Mouse (Mus musculus): ENCODE measurements around the gene Rab6a. TPM values are rescaled to one million over a fixed set of nuclear protein-coding genes. Genes with fewer than 3 reads are reported as not detected.
A peak's percentile ranks its signal among the peaks of the same experiment; 100 is the strongest.

Gene Rab6a
- polyA plus RNA-seq, 1 experiment from 2014 or later, result 126 TPM

DNA sequence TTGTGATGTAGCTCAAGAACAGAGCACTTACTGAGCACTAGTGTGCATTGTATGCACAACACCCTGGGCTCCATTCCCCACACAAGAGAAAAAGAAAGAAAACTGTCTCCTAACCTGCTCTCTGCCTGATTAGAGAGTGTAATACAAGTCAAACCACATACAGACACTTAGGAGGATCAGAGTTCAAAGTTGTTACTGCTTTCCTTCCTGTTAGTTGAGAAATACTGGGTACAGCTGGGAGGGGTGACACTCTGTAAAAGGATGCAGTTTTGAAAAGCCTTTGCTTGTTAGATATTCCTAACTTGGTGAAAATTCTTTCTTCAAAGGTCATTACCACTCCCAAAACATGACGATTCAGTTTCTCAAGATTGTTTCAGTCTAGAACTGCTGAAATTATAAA is 17.4 kb upstream of the Rab6a start:
- H3K4me1 ChIP-seq, result no peaks in the 10 kb centered on the region
- H3K4me2 ChIP-seq (replicated peaks), result no peak overlapping the region
- H3K36me3 ChIP-seq, result no peaks in the 10 kb centered on the region
- H3K27me3 ChIP-seq, result no peaks in the 10 kb centered on the region
- no peak overlapping the region for H3K27ac ChIP-seq
- no peak overlapping the region for H3K4me3 ChIP-seq
- no peak for ATAC-seq (ENCODE audit: insufficient number of reproducible peaks, insufficient read depth, low FRiP score, low TSS enrichment)
- no peak overlapping the region for H3K9ac ChIP-seq
- H3K9me3 ChIP-seq, result no peaks in the 10 kb centered on the region
- WGBS, result 65% methylated on average over 1 of the region's 1 CpGs

DNA sequence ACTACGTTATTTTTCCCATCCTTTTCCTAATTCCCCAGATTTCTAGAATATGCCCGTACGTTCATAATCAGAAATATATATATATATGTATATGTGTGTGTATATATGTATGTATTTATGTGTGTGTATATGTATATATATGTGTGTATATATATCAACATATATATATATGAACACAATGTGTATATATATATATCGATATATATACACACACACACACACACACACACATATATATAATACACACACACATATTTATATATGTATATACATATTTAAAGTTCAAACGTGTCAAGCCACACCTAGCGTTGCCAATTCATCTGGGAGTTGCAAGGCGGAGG is 16.7 kb upstream of the Rab6a start:
- peak overlapping the region; percentile 52 for H3K4me3 ChIP-seq
- H3K9me3 ChIP-seq, result no peaks in the 10 kb centered on the region
- 41% methylated on average over 7 of the region's 7 CpGs for WGBS
- no peaks in the 10 kb centered on the region for H3K4me1 ChIP-seq
- no peaks in the 10 kb centered on the region for H3K27me3 ChIP-seq
- peak overlapping the region; percentile 48; the same call in 1 of the 2 replicates for H3K9ac ChIP-seq
- H3K27ac ChIP-seq, result peak overlapping the region; percentile 75
- peak overlapping the region; percentile 56 for H3K4me2 ChIP-seq (replicated peaks)
- ATAC-seq (ENCODE audit: insufficient number of reproducible peaks, insufficient read depth, low FRiP score, low TSS enrichment), result 0 out of 2 replicates have a peak, but pooled peaks have one; percentile 29
- H3K36me3 ChIP-seq, result no peaks in the 10 kb centered on the region

DNA sequence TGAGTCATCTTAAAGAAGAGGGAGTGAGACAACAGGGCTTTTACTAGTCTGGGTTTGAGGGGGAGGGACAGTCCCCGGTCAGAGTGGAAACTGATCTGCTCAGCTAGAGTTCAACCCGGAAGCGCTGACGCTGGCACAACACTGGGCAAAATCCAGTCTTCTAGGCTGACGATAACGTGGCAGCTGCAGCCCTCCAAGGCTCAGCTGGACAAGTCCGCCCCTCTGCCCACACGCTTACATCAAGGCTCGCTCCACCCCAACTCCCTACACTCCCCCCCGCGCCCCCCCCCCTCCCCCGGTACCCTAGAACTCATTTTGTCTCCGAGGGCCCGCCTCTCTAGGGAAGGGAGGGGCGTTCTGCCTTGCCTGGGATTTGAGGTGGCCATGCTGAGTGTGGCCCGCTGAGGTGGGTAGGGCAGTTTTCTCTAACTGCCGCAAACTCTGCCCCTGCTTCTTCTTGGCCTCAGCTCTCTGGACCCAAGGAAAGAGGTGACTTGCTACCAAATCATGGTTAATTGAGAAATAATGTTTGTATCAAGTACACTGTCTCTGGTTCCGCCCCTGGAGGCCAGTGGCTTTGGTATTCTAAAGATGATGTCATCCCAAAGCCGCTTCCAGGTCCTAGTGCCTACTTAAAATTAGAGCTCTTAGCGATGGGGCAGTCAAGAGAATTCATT is 16.2 kb upstream of the Rab6a start:
- H3K36me3 ChIP-seq, result no peaks in the 10 kb centered on the region
- 2% methylated on average over 19 of the region's 20 CpGs for WGBS
- peak overlapping the region; percentile 48 for H3K9ac ChIP-seq
- peak overlapping the region; percentile 56 for H3K4me2 ChIP-seq (replicated peaks)
- no peaks in the 10 kb centered on the region for H3K9me3 ChIP-seq
- H3K4me3 ChIP-seq, result peak overlapping the region; percentile 52
- H3K27me3 ChIP-seq, result no peaks in the 10 kb centered on the region
- peak overlapping the region; percentile 75 for H3K27ac ChIP-seq
- peak; percentile 91 for ATAC-seq (ENCODE audit: insufficient number of reproducible peaks, insufficient read depth, low FRiP score, low TSS enrichment)
- H3K4me1 ChIP-seq, result no peaks in the 10 kb centered on the region

- Histone ChIP-seq H3K27me3 (no peaks in the 10 kb centered on the region), H3K9ac (no peak overlapping the region; the same call in 1 of the 2 replicates), H3K9me3 (no peaks in the 10 kb centered on the region), H3K4me1 (no peaks in the 10 kb centered on the region), H3K27ac (peak overlapping the region; percentile 75), H3K4me2 (replicated peaks) (peak overlapping the region; percentile 56), H3K36me3 (no peaks in the 10 kb centered on the region), H3K4me3 (peak overlapping the region; percentile 52)
- 2% methylated on average over 2 of the region's 2 CpGs for WGBS
- no peak for ATAC-seq (ENCODE audit: insufficient number of reproducible peaks, insufficient read depth, low FRiP score, low TSS enrichment)
Measured at GRCm38 (mm10) chr7:100591522-100591852, 15.7 kb upstream of the Rab6a start.

DNA sequence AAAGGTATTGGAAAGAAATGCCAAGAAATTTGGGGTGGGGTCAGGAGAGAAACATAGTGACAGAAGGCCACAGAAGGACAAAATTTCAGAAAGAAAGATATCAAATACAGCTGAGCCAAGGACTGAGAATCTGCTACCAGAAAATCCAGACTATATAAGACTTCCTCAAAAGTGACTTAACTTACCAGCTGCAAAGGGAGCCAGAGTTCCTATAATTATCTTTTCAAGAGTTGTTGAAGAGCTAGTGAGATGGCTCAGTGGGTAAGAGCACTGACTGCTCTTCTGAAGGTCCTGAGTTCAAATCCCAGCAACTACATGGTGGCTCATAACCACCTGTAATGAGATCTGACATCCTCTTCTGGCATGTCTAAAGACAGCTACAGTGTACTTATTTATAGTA is 13.9 kb upstream of the Rab6a start:
- no peak overlapping the region for H3K4me2 ChIP-seq (replicated peaks)
- ATAC-seq (ENCODE audit: insufficient number of reproducible peaks, insufficient read depth, low FRiP score, low TSS enrichment), result no peak
- H3K27ac ChIP-seq, result no peak overlapping the region
- no peak overlapping the region for H3K4me3 ChIP-seq
- H3K4me1 ChIP-seq, result no peaks in the 10 kb centered on the region
- H3K36me3 ChIP-seq, result no peaks in the 10 kb centered on the region
- H3K9ac ChIP-seq, result no peak overlapping the region
- H3K27me3 ChIP-seq, result no peaks in the 10 kb centered on the region
- no peaks in the 10 kb centered on the region for H3K9me3 ChIP-seq

GRCm38 (mm10) chr7:100600211-100600610 is 7.0 kb upstream of the Rab6a start:
- H3K36me3 ChIP-seq, result no peaks in the 10 kb centered on the region
- H3K4me1 ChIP-seq, result no peaks in the 10 kb centered on the region
- no peak overlapping the region for H3K4me3 ChIP-seq
- H3K27ac ChIP-seq, result no peak overlapping the region
- no peak overlapping the region for H3K9ac ChIP-seq
- no peak overlapping the region for H3K4me2 ChIP-seq (replicated peaks)
- WGBS, result 75% methylated on average over 5 of the region's 5 CpGs
- H3K27me3 ChIP-seq, result no peaks in the 10 kb centered on the region
- H3K9me3 ChIP-seq, result no peaks in the 10 kb centered on the region
- ATAC-seq (ENCODE audit: insufficient number of reproducible peaks, insufficient read depth, low FRiP score, low TSS enrichment), result no peak

- Histone ChIP-seq H3K4me1 (peaks cover 6% of the 10 kb centered on the region), H3K4me2 (replicated peaks) (peak within 1 kb of the TSS; percentile 64), H3K27me3 (no peaks in the 10 kb centered on the region), H3K9me3 (no peaks in the 10 kb centered on the region), H3K36me3 (no peaks in the 10 kb centered on the region), H3K4me3 (peak within 1 kb of the TSS; percentile 99), H3K27ac (peak within 1 kb of the TSS; percentile 99), H3K9ac (peak within 1 kb of the TSS; percentile 96)
- peak; percentile 29 for ATAC-seq (ENCODE audit: insufficient number of reproducible peaks, insufficient read depth, low FRiP score, low TSS enrichment)
- under 1% methylated on average over 42 of the region's 43 CpGs for WGBS
Measured at GRCm38 (mm10) chr7:100608130-100608741, 1.0 kb downstream of the Rab6a start, which contains the start of gene Mrpl48. Gene Mrpl48 (minus strand): TSS chr7:100608301.

- Histone ChIP-seq H3K36me3 (no peaks in the 10 kb centered on the region), H3K9me3 (no peaks in the 10 kb centered on the region), H3K27ac (no peak overlapping the region), H3K9ac (peak overlapping the region; percentile 96), H3K4me3 (peak overlapping the region; percentile 99), H3K27me3 (no peaks in the 10 kb centered on the region), H3K4me1 (peaks cover 6% of the 10 kb centered on the region), H3K4me2 (replicated peaks) (peak overlapping the region; percentile 64)
- 21% methylated on average over 4 of the region's 4 CpGs for WGBS
- no peak for ATAC-seq (ENCODE audit: insufficient number of reproducible peaks, insufficient read depth, low FRiP score, low TSS enrichment)
Measured at GRCm38 (mm10) chr7:100608910-100609309, 1.7 kb downstream of the Rab6a start.

- H3K9me3 ChIP-seq, result no peaks in the 10 kb centered on the region
- ATAC-seq (ENCODE audit: insufficient number of reproducible peaks, insufficient read depth, low FRiP score, low TSS enrichment), result no peak
- H3K27me3 ChIP-seq, result no peaks in the 10 kb centered on the region
- no peaks in the 10 kb centered on the region for H3K36me3 ChIP-seq
- no peak overlapping the region for H3K27ac ChIP-seq
- H3K9ac ChIP-seq, result no peak overlapping the region
- H3K4me3 ChIP-seq, result no peak overlapping the region
- 94% methylated on average over 4 of the region's 4 CpGs for WGBS
- no peak overlapping the region for H3K4me2 ChIP-seq (replicated peaks)
- H3K4me1 ChIP-seq, result no peaks in the 10 kb centered on the region
Measured at GRCm38 (mm10) chr7:100616121-100616857, 9.1 kb downstream of the Rab6a start.

DNA sequence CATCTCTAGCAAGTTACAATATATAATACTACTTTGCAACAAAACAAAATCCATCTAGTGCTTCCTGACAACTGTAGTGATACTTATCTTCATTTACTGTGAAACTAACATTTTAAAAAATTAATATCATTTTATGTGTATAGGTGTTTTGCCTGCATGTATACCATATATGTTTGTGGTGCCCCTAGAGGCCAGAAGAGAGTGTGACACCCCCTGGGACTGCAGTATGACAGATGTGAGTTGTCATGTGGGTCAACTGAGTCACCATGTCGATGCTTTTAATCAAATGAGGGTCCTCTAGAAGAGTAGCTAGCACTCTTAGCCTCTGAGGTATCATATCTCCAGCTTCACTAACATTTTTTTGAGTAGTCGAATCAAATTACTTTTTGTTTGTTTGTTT is 15.1 kb downstream of the Rab6a start:
- WGBS, result 79% methylated on average over 2 of the region's 2 CpGs
- Histone ChIP-seq H3K27me3 (no peaks in the 10 kb centered on the region), H3K9ac (no peak overlapping the region), H3K27ac (no peak overlapping the region), H3K4me2 (replicated peaks) (no peak overlapping the region), H3K9me3 (no peaks in the 10 kb centered on the region), H3K36me3 (no peaks in the 10 kb centered on the region), H3K4me1 (no peaks in the 10 kb centered on the region), H3K4me3 (no peak overlapping the region)
- no peak for ATAC-seq (ENCODE audit: insufficient number of reproducible peaks, insufficient read depth, low FRiP score, low TSS enrichment)

- WGBS, result 74% methylated on average over 3 of the region's 3 CpGs
- H3K36me3 ChIP-seq, result no peaks in the 10 kb centered on the region
- no peaks in the 10 kb centered on the region for H3K4me1 ChIP-seq
- H3K27me3 ChIP-seq, result no peaks in the 10 kb centered on the region
- H3K9me3 ChIP-seq, result no peaks in the 10 kb centered on the region
- no peak overlapping the region for H3K4me2 ChIP-seq (replicated peaks)
- no peak overlapping the region for H3K27ac ChIP-seq
- no peak overlapping the region for H3K4me3 ChIP-seq
- H3K9ac ChIP-seq, result no peak overlapping the region
- ATAC-seq (ENCODE audit: insufficient number of reproducible peaks, insufficient read depth, low FRiP score, low TSS enrichment), result no peak
Measured at GRCm38 (mm10) chr7:100624538-100624937, 17.3 kb downstream of the Rab6a start.

- ATAC-seq (ENCODE audit: insufficient number of reproducible peaks, insufficient read depth, low FRiP score, low TSS enrichment), result no peak
- H3K4me1 ChIP-seq, result no peaks in the 10 kb centered on the region
- no peak overlapping the region for H3K9ac ChIP-seq
- no peak overlapping the region for H3K27ac ChIP-seq
- peaks cover 12% of the 10 kb centered on the region for H3K36me3 ChIP-seq
- no peaks in the 10 kb centered on the region for H3K9me3 ChIP-seq
- H3K27me3 ChIP-seq, result no peaks in the 10 kb centered on the region
- no peak overlapping the region for H3K4me2 ChIP-seq (replicated peaks)
- WGBS, result 7% methylated on average over 1 of the region's 1 CpGs
- no peak overlapping the region for H3K4me3 ChIP-seq
Measured at GRCm38 (mm10) chr7:100637657-100638056, 30.4 kb downstream of the Rab6a start.

Data from embryonic facial prominence, embryonic 12.5 days (tissue).